Mouse (Mus musculus) hindbrain, postnatal 0 days (tissue): ENCODE measurements around the gene Npas4. TPM values are rescaled to one million over a fixed set of nuclear protein-coding genes. Genes with fewer than 3 reads are reported as not detected.

Experiments used
- ATAC-seq: fragments of 200-750 bp; cut with Nextera tagmentation; 2 replicates; pipeline ENCODE4 v1.8.0; 2017; ENCODE audit warnings: mild to moderate bottlenecking, moderate TSS enrichment, moderate library complexity
- DNase-seq: peaks from one replicate; pipeline ENCODE4 v3.0.0-alpha.2; 2015; ENCODE audit warnings: low spot score
- H3K27ac ChIP-seq: fragments of 300-500 bp; sonication (generic); 2 replicates; pipeline ENCODE4 v1.5.1; 2014; ENCODE audit warnings: mild to moderate bottlenecking
- H3K27me3 ChIP-seq: fragments of 300-500 bp; sonication (generic); 2 replicates; pipeline ENCODE4 v1.6.1; 2014; ENCODE audit warnings: low read length, mixed read lengths; ENCODE audit not compliant: insufficient read depth
- H3K36me3 ChIP-seq: fragments of 300-500 bp; sonication (generic); 2 replicates; pipeline ENCODE4 v1.6.1; 2014; ENCODE audit warnings: low read length, mixed read lengths; ENCODE audit not compliant: insufficient read depth
- H3K4me1 ChIP-seq: fragments of 300-500 bp; sonication (generic); 2 replicates; pipeline ENCODE4 v1.6.1; 2014; ENCODE audit warnings: antibody characterized with exemption, low read length, mixed read lengths; ENCODE audit not compliant: insufficient read depth
- H3K4me2 ChIP-seq: fragments of 300-500 bp; sonication (generic); 2 replicates; pipeline ENCODE4 v1.6.1; 2014; ENCODE audit warnings: low read depth, mild to moderate bottlenecking, low read length, moderate library complexity, mixed read lengths
- H3K4me3 ChIP-seq: fragments of 300-500 bp; sonication (generic); 2 replicates; pipeline ENCODE4 v1.5.1; 2014; ENCODE audit warnings: low read length
- H3K9ac ChIP-seq: fragments of 300-500 bp; sonication (generic); replicated peaks from 2 replicates; pipeline ENCODE4 v1.6.1; 2014; ENCODE audit warnings: mild to moderate bottlenecking, low read length, moderate library complexity, mixed read lengths
- H3K9me3 ChIP-seq: fragments of 300-500 bp; sonication (generic); 2 replicates; pipeline ENCODE4 v1.6.1; 2016; ENCODE audit warnings: low read length, mixed read lengths
- CTCF ChIP-seq: IDR thresholded peaks from 2 replicates; pipeline ENCODE4 v1.5.1; 2016; ENCODE audit warnings: antibody characterized with exemption, control low read depth, low read depth
- WGBS: fragments of 180-500 bp; shearing (Covaris S2); extraction: QIAGEN DNeasy Blood & Tissue Kit; methylation state at CpG from one replicate; pipeline ENCODE4 v1.1.7; 2014; 5-methylcytosine and 5-hydroxymethylcytosine counted together
- polyA plus RNA-seq: library from polyadenylated mRNA; unstranded; fragments of >200 nt; fragmentation: Nextera tagmentation; extraction: Ambion mirVana; gene quantifications from 2 replicates; pipeline ENCODE4 v1.2.1, GENCODE M21; 2015
- total RNA-seq: library from RNA; depleted of rRNA; stranded (reverse); fragments of >200 nt; gene quantifications from 2 replicates; pipeline ENCODE4 v1.2.3, GENCODE M21; 2014

Gene Npas4
- total and polyA plus RNA-seq, 2 experiments from 2014 or later = 0.13 to 3.0 TPM

DNA sequence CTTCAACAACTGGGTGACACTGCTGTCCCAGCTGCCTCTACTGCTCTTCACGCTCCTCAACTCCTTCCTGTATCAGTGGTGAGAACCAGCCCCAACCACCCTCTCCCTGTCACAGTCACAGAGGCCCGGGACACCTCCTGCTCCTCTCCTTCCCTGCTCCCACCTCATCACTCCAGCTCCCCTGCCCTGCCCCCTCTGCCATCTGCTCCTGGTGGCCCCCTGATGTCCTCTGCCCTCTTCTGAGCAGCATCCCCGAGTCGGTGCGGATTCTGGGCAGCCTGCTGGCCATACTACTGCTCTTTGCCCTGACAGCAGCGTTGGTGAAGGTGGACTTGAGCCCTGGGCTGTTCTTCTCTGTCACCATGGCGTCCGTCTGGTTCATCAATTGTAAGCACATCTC is 36.0 kb upstream of the Npas4 start:
- ATAC-seq (no peak), DNase-seq (no peak)
- H3K36me3 ChIP-seq = peaks cover 15% of the 10 kb centered on the region
- no peak overlapping the region for H3K9ac ChIP-seq
- no peaks in the 10 kb centered on the region for H3K27me3 ChIP-seq
- H3K4me1 ChIP-seq = no peaks in the 10 kb centered on the region
- no peak overlapping the region for H3K27ac ChIP-seq
- TF ChIP-seq CTCF = no peak
- H3K4me2 ChIP-seq = no peak overlapping the region
- H3K9me3 ChIP-seq = no peaks in the 10 kb centered on the region
- WGBS = 81% methylated on average over 8 of the region's 8 CpGs
- H3K4me3 ChIP-seq = no peak overlapping the region

DNA sequence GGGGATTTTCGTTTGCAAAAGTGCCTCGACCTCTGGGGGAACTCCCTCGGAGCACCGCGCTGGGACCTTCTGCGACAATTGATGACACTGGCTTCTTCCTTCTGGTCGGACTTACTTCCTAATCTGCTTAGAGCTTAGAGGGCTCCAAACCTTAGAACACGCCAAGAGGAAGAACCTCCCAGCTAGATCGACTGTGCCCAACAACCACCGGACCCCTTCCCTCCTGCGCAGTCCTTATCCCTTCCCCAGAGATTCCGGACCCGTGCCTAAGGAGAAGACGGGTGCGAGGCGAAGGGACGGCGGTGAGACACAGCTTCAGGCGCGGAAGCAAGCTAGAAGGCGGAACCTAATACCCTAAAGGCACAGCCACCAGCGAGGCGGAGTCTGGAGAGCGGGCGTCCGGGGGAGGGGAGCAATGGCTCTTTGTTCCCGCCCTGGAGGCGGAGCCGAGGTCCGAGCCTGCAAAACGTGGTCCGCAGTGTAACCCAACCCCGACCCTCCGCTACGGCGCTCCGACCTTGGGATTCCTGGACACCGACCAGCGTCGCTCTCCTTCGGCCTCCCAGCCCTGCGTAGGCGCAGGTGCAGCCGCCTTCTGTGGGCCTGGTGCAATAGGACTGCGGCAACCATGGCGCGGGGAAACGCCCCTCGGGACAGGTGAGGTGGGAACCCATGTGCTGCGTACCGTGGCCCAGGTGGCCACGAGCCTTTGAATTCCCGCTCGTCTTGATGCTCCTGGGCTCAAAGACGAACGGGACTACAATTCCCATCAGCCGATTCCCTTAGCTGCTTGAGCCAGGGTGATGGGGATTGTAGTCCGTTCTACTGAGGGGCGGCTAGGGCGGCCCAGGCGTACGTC is 33.7 kb upstream of the Npas4 start, which contains the start of gene Slc29a2:
TSS of gene Slc29a2 (plus strand) at position 240 of the 859 bp plus-strand sequence.
- Histone ChIP-seq H3K9ac (peak within 1 kb of the TSS; percentile 67), H3K4me1 (no peaks in the 10 kb centered on the region), H3K4me3 (peak within 1 kb of the TSS; percentile 59), H3K9me3 (no peaks in the 10 kb centered on the region), H3K27ac (peak within 1 kb of the TSS; percentile 82), H3K36me3 (peaks cover 10% of the 10 kb centered on the region; the same call in 1 of the 2 replicates), H3K27me3 (no peaks in the 10 kb centered on the region), H3K4me2 (peak within 1 kb of the TSS; percentile 79)
- WGBS = under 1% methylated on average over 62 of the region's 62 CpGs
- TF ChIP-seq CTCF = no peak; the same call in 1 of the 2 replicates
- DNase-seq (peak; percentile 95), ATAC-seq (peak; percentile 96)

DNA sequence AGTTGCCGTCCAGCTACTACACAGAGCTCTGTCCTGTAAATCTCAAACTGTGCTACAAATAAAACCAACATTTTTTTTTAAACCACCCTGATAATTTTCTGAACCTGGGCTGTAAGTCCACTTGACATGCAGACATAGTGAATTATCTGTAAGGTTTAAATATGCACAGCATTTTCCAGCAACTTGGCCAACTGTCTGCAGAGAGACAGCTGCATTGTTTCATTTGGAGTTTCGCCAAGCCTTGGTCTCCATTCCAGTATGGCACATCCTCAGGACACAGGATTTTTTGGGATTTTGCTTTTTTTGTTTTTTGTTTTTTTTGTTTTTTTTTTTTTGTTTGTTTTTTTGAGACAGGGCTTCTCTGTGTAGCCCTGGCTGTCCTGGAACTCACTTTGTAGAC is 31.3 kb upstream of the Npas4 start:
- 69% methylated on average over 2 of the region's 2 CpGs for WGBS
- DNase-seq (peak; percentile 42), ATAC-seq (no peak)
- Histone ChIP-seq H3K27ac (no peak overlapping the region), H3K36me3 (no peaks in the 10 kb centered on the region), H3K4me2 (no peak overlapping the region), H3K9me3 (no peaks in the 10 kb centered on the region), H3K27me3 (no peaks in the 10 kb centered on the region), H3K4me1 (no peaks in the 10 kb centered on the region), H3K4me3 (no peak overlapping the region), H3K9ac (no peak overlapping the region)
- no peak for TF ChIP-seq CTCF

DNA sequence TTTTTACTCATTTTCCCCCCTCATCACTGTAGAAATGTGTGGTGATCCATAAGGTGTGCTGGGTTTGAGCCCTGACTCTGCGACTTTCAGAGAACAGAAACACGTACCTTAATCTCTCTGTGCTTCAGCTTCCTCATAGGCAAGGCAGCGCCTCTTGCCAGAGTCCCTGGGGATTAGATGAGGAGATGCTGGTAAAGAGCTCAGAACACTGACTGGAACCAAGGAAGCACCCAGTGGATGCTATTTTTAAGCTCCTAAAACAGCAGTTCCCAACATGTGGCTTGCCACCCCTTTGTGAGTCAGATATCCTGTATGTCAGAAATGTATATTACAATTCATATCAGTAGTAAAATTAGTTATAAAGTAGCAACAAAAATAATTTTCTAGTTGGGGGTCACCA is 28.1 kb upstream of the Npas4 start:
- no peaks in the 10 kb centered on the region for H3K27me3 ChIP-seq
- no peak for TF ChIP-seq CTCF
- DNase-seq = no peak

DNA sequence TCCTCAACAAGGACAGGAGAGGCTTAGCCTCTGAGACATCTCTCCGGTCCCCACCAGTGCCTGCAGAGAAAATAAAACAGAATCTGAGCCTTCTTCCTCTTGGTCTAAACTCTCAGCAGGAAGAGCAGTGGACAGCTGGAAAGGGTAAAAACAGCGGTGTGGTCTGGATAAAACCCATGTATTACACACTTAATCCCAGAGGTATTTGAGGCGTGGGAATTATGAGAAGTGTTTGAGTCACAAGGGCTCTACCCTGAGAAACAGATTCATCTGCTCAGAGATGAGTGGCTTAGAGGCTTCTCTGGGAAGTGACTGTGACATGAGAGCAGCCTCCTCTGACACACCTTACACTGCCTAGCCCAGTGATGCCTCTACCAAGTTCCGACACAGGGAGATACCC is 27.5 kb upstream of the Npas4 start:
- Histone ChIP-seq H3K4me3 (no peak overlapping the region), H3K36me3 (no peaks in the 10 kb centered on the region), H3K27ac (no peak overlapping the region), H3K9ac (no peak overlapping the region), H3K4me1 (no peaks in the 10 kb centered on the region), H3K27me3 (no peaks in the 10 kb centered on the region), H3K9me3 (no peaks in the 10 kb centered on the region), H3K4me2 (no peak overlapping the region)
- WGBS = 83% methylated on average over 4 of the region's 4 CpGs
- DNase-seq (no peak), ATAC-seq (no peak)
- TF ChIP-seq CTCF = no peak

More for the DNA sequence above, 28.1 kb upstream of the Npas4 start:
- Histone ChIP-seq H3K9ac (no peak overlapping the region), H3K4me3 (no peak overlapping the region), H3K4me2 (no peak overlapping the region), H3K36me3 (no peaks in the 10 kb centered on the region), H3K4me1 (no peaks in the 10 kb centered on the region), H3K9me3 (no peaks in the 10 kb centered on the region), H3K27ac (no peak overlapping the region)
- WGBS = 78% methylated on average over 3 of the region's 3 CpGs
- no peak for ATAC-seq

DNA sequence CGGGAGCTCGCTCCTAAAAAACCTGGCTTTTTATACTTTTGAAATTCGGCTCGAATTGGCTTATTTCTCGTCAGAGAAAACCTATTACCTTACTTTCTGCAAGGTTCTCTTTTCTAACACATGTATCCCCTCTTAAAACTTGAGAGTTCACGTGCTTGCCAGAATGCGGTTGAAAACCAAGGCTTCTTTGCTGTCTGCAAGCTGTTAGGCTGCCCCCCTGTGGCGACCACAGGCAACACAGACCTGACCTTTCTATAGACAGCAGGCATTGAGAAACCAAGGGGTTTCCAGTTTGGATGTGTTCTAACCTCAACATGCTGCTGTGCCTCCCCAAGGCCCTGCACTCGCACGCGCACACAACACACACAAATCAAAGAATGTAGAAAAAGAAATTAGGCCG is 26.7 kb upstream of the Npas4 start:
- Histone ChIP-seq H3K36me3 (no peaks in the 10 kb centered on the region), H3K4me2 (no peak overlapping the region), H3K4me3 (no peak overlapping the region), H3K4me1 (no peaks in the 10 kb centered on the region), H3K9ac (no peak overlapping the region), H3K27me3 (no peaks in the 10 kb centered on the region), H3K27ac (0 out of 2 replicates have a peak overlapping the region, but pooled peaks have one; percentile 15), H3K9me3 (no peaks in the 10 kb centered on the region)
- WGBS = 21% methylated on average over 12 of the region's 12 CpGs
- DNase-seq = peak; percentile 82
- peak; percentile 82 for TF ChIP-seq CTCF
- ATAC-seq = peak; percentile 53; the same call in 1 of the 2 replicates
